Mouse (Mus musculus) kidney, postnatal 25 days (tissue): Measurements from ENCODE around the gene Wnt3.

Source experiments
- DNase-seq, 2 experiments: peaks; one replicate each; pipeline ENCODE4 v3.0.0; 2021; ENCODE audit warnings: mixed read lengths in 2 of 2

Wnt3 gene

DNA sequence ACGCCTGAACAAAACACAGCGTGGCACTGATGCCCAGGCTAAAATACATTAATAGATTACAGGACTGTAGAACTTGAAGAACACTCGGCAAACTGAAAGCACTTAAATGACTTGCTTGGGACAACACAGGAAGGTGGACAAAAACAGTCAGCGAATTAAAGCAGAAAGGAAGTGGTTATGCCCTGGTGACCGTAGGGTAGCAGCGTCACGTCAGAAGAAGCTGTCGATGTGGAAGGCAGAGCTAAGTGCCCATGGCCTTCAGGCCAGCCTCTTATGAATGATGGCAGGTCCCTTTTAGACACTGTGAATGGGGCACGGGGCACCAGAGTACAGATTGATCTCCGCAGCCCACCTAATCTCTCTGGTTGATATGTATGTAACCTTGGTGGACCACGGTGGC, 74.3 kb downstream of the Wnt3 start:
- DNase-seq, result no peak

DNA sequence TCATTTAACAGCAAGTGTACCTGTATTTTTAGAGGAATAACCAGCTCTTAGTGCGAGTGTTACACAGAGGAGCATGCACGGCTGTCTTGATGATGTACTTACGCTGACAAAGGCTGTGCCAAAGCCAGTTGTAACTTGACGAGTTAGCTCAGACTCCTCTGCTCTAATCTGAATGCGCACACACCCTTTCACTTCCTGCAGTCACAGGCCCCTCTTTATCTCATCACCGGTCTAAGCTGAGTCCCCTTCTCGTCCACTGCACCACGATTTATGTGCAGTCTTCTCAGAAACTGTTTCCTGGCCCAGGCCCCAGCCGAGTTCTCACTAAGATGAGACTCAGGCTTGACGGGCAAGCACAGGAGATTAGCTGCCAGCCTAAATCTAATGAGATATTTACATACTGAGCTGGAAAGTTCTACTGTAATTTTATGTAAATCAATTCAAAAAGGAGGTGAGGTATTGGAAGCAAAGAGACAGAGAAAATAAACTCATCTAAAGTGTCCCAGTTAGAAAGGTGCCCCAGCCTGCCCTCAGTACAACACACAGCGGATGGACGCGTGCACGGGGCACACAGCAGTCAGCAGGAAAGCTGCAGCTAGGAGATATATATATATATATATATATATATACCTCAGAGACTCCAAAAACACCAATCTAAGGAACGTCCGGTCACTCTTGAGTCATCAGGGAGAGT, 78.8 kb downstream of the Wnt3 start:
- no peak for DNase-seq

DNA sequence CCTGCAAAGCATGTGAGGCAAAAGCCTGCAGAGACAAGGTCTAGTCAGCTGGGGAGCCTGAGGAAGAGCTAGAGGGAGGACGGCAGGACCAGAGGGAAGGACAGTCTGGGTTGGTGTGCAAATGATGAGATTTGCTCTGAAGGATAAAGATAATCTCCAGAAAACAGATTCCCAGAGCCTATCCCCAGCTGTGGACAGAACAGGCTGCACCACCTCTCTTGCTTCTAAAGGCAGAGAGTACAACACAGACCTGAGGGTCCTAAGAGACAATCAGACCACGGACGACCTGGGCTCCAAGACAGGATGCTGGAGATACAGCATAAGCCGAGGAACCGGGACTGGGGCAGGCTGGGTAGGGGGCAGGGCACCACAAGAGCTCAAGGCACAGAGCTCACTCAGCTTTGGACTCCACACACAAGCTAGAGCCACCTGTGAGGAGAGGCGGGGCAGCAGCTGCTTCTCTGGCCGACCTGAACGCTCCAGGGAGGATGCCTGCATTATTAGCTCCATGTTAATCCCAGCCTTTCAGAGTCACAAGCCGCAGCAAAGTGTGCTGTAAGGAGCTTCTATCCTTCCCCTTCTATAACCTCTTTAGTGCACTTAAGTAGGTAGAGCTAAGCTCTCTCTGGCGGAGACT, 79.5 kb downstream of the Wnt3 start:
- DNase-seq, result no peak

DNA sequence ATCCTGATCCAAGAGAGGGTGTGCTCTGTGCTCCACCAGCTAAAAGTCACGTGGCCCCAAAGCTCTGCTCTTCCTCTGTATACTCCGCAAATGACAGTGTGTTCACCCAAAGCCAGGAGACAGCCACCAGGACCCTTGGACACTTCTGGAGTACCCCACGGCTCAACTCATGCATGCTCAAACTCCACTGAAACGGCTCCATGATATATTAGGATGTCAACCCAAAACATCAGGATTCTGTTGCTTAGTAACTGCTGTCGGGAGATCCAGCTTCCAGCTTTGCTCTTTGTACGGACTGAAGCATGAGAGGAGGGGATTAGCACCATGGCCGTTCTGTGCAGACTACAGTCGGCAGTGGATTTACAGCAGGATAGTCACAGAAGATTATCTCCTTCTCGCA, 80.3 kb downstream of the Wnt3 start:
- DNase-seq, result no peak

DNA sequence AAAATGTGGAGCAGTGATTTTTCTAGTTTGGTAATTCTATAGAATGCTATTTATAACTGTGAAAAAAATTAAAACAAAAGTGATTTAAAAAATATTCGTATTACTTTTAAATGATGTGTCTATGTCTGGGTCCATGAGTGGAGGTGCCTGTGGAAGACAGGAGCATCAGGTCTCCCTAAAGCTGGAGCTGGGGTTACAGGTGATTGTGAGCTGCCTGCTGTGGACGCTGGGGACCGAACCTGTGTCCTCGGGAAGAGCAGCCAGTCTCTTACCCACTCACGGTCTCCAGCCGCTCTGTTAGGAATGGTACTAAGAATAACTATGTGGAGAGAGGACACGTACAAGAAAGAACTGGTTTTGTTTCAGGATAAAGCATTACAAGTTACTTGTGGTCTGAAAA, 82.7 kb downstream of the Wnt3 start:
- no peak for DNase-seq

DNA sequence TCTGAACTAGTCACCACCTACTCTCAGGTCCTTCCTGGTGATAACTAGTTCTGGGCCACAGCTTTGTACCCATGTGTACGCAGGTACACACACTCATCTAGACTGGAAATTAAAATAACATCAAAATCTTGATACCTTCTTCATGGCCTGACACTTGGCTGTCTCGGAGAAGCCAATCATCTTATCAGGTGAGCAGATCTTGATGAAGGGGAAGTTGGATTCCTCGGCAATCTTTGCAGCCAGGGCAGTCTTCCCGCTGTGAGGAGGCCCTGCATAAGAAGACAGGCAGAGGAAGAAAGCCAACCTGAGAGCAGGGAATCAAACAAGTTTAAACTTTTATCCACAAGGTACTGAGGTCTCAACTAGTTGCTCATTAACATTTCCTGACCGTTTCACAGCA, 84.8 kb downstream of the Wnt3 start:
- DNase-seq, result no peak

DNA sequence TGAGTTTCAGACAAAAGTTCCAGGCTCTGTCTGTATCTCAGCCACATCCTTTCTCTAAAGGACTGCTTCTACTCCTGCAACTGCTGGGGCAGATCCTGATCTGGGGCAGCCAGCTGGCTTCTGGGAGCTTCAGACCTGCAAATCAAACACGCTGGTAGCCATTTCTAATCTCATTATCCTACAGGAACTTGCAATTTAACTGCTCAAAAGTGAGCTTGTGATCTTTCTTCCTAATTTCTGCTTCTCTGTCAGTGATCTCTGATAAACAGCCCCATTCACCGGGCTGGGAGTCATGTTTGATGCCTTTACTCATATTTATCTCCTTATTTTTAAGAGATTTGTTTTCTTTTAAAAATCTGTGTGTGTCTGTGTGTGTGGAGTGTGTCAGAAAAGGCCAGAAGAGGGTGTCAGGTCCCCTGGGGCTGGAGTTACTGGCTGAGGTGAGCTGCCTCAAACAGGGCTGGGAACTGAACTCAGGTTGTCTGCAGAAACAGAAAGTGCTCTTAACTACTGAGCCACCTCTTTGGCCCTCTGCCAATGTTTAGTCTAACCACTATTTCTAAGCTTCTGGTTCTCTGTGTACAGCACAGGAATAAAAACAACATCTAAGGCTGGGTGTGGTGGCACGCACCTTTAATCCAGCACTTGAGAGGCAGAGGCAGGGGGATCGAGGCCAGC, 86.1 kb downstream of the Wnt3 start:
- no peak for DNase-seq

DNA sequence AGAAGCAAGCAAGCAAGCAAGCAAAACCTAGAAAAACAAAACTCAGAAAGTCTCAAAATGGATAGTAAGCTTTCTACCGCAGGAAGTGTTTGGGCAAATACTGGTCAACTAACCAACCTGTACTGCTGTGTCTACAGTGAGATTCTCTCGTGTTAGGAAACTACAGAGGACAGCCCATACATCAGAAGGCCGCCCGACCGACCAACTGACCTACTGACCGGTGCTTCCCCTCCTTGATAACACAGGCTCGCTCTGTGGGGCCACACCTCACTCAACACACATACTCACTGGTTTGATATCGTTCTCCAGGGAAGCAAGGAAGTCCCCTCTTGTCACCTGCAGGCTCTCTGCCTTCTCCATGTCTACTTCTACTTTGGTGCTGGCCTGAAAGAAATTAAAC, 89.0 kb downstream of the Wnt3 start:
- no peak for DNase-seq

DNA sequence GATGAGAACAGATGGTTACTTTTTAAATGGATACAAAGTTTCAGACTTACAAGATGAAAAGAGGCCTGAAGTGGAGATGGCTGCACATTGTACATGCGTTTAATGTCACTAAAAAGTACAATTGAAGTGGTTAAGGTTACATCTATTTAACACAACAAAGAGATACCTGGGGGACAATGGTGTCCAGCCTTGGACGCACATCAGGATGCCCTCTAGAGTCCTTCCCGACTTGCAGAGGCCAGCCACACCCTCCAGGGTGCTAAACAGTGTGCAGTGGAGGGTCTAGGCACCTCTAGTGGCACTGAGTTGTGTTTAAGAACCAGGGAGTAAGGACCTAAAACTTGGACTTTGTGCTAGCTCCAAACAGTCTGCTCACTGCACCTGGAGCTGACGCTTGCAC, 90.5 kb downstream of the Wnt3 start:
- DNase-seq, result no peak

DNA sequence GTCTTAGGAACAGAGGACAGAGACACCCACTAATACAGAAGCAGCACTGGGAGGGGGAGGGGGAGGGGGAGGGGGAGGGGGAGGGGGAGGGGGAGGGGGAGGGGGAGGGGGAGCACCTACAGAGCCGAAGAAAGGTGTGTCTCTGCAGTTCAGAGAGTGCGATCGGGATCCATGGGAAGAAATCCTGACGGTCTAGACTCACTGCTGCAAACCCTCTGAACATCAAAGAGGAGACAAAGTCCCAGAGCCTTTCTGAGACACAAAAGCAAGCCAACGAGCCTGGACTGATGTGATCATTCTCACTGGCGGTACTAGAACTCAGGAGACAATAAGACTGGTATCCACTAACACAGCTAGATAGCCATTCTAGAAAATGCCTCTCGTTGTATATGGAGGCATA, 91.4 kb downstream of the Wnt3 start:
- no peak for DNase-seq
